Mouse (Mus musculus): ENCODE results near the gene Slc7a11.

Slc7a11 gene

GRCm38 (mm10) chr3:50130319-50130718 is 313.1 kb downstream of the Slc7a11 start:
- no peak for DNase-seq

GRCm38 (mm10) chr3:50121001-50121400 is 322.4 kb downstream of the Slc7a11 start:
- DNase-seq = no peak

- no peak for DNase-seq
Observed at GRCm38 (mm10) chr3:50116266-50116665, 327.1 kb downstream of the Slc7a11 start.

- no peak for DNase-seq
Observed at GRCm38 (mm10) chr3:50105509-50105908, 337.9 kb downstream of the Slc7a11 start.

GRCm38 (mm10) chr3:50094404-50095092 is 348.9 kb downstream of the Slc7a11 start:
- no peak for DNase-seq

- DNase-seq = peak; percentile 4
Observed at GRCm38 (mm10) chr3:50076979-50077378, 366.4 kb downstream of the Slc7a11 start.

GRCm38 (mm10) chr3:50063396-50063795 is 380.0 kb downstream of the Slc7a11 start:
- DNase-seq = no peak

- no peak for DNase-seq
Observed at GRCm38 (mm10) chr3:50044666-50045065, 398.7 kb downstream of the Slc7a11 start.

GRCm38 (mm10) chr3:50044160-50044559 is 399.3 kb downstream of the Slc7a11 start:
- DNase-seq = no peak

GRCm38 (mm10) chr3:50041141-50041540 is 402.3 kb downstream of the Slc7a11 start:
- no peak for DNase-seq

GRCm38 (mm10) chr3:50035875-50036528 is 407.4 kb downstream of the Slc7a11 start:
- no peak for DNase-seq

GRCm38 (mm10) chr3:50033325-50033724 is 410.1 kb downstream of the Slc7a11 start:
- no peak for DNase-seq

- no peak for DNase-seq
Observed at GRCm38 (mm10) chr3:50026039-50026438, 417.4 kb downstream of the Slc7a11 start.

GRCm38 (mm10) chr3:50014396-50014795 is 429.0 kb downstream of the Slc7a11 start:
- peak; percentile 11 for DNase-seq

GRCm38 (mm10) chr3:50012012-50012411 is 431.4 kb downstream of the Slc7a11 start:
- no peak for DNase-seq

GRCm38 (mm10) chr3:50003970-50004683 is 439.3 kb downstream of the Slc7a11 start:
- no peak for DNase-seq

GRCm38 (mm10) chr3:50002067-50002466 is 441.3 kb downstream of the Slc7a11 start:
- no peak for DNase-seq

GRCm38 (mm10) chr3:50001635-50002034 is 441.8 kb downstream of the Slc7a11 start:
- no peak for DNase-seq

GRCm38 (mm10) chr3:49992891-49993290 is 450.5 kb downstream of the Slc7a11 start:
- no peak for DNase-seq

- no peak for DNase-seq
Observed at GRCm38 (mm10) chr3:49987236-49987635, 456.2 kb downstream of the Slc7a11 start.

GRCm38 (mm10) chr3:49984795-49985194 is 458.6 kb downstream of the Slc7a11 start:
- no peak for DNase-seq

GRCm38 (mm10) chr3:49983429-49984268 is 459.8 kb downstream of the Slc7a11 start:
- DNase-seq = no peak

GRCm38 (mm10) chr3:49973994-49974393 is 469.4 kb downstream of the Slc7a11 start:
- no peak for DNase-seq
